Mouse (Mus musculus) intestine, embryonic 15.5 days (tissue): Measurements from ENCODE around the gene M6pr. TPM values are rescaled to one million over a fixed set of nuclear protein-coding genes. Genes with fewer than 3 reads are reported as not detected.
"Not testable (repeated sequence)": the region's sequence is repeated elsewhere in the genome, so short reads cannot be mapped to it uniquely, and the experiment has no call there.

Experiments used
- ATAC-seq: fragments of 200-750 bp; cut with Nextera tagmentation; 2 replicates; pipeline ENCODE4 v1.8.0; 2017; ENCODE audit warnings: moderate TSS enrichment, moderate library complexity
- H3K27ac ChIP-seq: fragments of 300-500 bp; sonication (generic); 2 replicates; pipeline ENCODE4 v1.5.1; 2015; ENCODE audit warnings: mild to moderate bottlenecking, inconsistent platforms
- H3K27me3 ChIP-seq: fragments of 300-500 bp; sonication (generic); replicated peaks from 2 replicates; pipeline ENCODE4 v1.6.1; 2015; ENCODE audit warnings: inconsistent platforms
- H3K36me3 ChIP-seq: fragments of 300-500 bp; sonication (generic); 2 replicates; pipeline ENCODE4 v1.6.1; 2015; ENCODE audit warnings: inconsistent platforms
- H3K4me1 ChIP-seq: fragments of 300-500 bp; sonication (generic); replicated peaks from 2 replicates; pipeline ENCODE4 v1.6.1; 2015; ENCODE audit warnings: inconsistent platforms
- H3K4me2 ChIP-seq: fragments of 300-500 bp; sonication (generic); replicated peaks from 2 replicates; pipeline ENCODE4 v1.6.1; 2015; ENCODE audit warnings: mild to moderate bottlenecking, inconsistent platforms
- H3K4me3 ChIP-seq: fragments of 300-500 bp; sonication (generic); replicated peaks from 2 replicates; pipeline ENCODE4 v1.5.1; 2015; ENCODE audit warnings: inconsistent platforms
- H3K9ac ChIP-seq: fragments of 300-500 bp; sonication (generic); 2 replicates; pipeline ENCODE4 v1.6.1; 2015; ENCODE audit warnings: inconsistent platforms
- H3K9me3 ChIP-seq: fragments of 300-500 bp; sonication (generic); 2 replicates; pipeline ENCODE4 v1.6.1; 2016; ENCODE audit warnings: inconsistent platforms
- WGBS: fragments of 180-500 bp; shearing (Covaris S2); methylation state at CpG from one replicate; pipeline ENCODE4 v1.1.7; 2015; 5-methylcytosine and 5-hydroxymethylcytosine counted together
- polyA plus RNA-seq: library from polyadenylated mRNA; unstranded; fragments of >200 nt; fragmentation: Nextera tagmentation; extraction: Ambion mirVana; gene quantifications from 2 replicates; pipeline ENCODE4 v1.2.1, GENCODE M21; 2015

Gene M6pr
- polyA plus RNA-seq, 1 experiment from 2014 or later = 134 TPM

DNA sequence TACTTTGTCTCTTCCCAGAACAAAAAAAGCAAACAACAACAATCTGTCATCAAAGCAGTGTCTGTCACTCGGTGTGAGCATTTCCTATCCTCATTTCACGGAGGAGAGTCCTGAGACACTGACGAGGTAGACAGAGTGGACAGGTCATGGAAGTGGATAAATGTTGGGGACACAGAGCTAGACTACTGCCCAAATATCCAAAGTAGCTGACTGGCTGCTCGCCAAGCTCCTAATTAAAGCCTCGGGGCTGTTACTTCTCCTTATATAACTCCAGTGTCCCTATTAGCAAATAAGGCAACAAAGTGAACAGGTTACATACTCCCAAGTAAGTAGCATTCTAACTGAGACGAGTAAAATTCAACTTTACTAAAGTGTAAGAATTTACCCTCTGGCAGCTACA, 29.0 kb downstream of the M6pr start:
- no peak for ATAC-seq
- 68% methylated on average over 6 of the region's 6 CpGs for WGBS
- no peaks in the 10 kb centered on the region for H3K9me3 ChIP-seq
- H3K4me3 ChIP-seq = no peak overlapping the region
- H3K27me3 ChIP-seq = no peaks in the 10 kb centered on the region
- H3K4me2 ChIP-seq = no peak overlapping the region
- no peak overlapping the region for H3K27ac ChIP-seq
- 0 out of 2 replicates have a peak, but pooled peaks cover 2% of the 10 kb centered on the region for H3K4me1 ChIP-seq
- H3K9ac ChIP-seq = no peak overlapping the region
- 0 out of 2 replicates have a peak, but pooled peaks cover 4% of the 10 kb centered on the region for H3K36me3 ChIP-seq

DNA sequence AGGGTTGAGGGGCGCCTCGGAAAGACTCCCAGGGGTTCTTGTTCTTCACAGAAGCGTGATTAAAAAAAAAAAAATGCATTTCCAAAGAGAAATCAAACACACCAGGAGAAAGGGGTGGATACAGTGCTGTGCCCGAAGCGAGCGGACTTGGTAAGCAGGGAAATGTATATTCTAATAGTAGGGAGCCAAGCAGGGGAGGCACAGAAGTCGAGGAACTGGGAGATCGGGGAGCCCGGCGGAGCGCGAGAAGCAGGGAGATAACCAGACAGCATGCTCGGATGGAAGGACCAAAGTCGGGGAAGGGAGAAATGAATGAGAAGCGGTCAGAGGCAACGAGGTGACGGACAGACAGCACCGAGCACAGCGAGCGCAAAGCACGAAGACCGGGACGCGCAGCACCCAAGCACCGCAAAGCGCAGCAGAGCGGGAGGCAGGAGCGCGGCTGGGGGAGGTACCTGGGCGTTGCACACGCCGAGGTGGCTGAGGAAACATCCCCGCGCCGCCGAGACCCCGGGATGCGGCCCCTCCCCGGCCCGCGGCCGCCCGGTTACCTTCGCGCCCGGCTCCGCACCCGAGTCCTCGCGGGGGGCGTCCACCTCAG, 30.6 kb downstream of the M6pr start:
- peak overlapping the region; percentile 92 for H3K27ac ChIP-seq
- peak overlapping the region; percentile 77 for H3K4me3 ChIP-seq
- H3K4me1 ChIP-seq = peaks cover 2% of the 10 kb centered on the region; the same call in 1 of the 2 replicates
- peak overlapping the region; percentile 67 for H3K9ac ChIP-seq
- WGBS = under 1% methylated on average over 34 of the region's 51 CpGs
- H3K4me2 ChIP-seq = peak overlapping the region; percentile 74
- no peaks in the 10 kb centered on the region for H3K27me3 ChIP-seq
- 0 out of 2 replicates have a peak, but pooled peaks cover 3% of the 10 kb centered on the region for H3K36me3 ChIP-seq
- H3K9me3 ChIP-seq = no peaks in the 10 kb centered on the region
- ATAC-seq = peak; percentile 87

DNA sequence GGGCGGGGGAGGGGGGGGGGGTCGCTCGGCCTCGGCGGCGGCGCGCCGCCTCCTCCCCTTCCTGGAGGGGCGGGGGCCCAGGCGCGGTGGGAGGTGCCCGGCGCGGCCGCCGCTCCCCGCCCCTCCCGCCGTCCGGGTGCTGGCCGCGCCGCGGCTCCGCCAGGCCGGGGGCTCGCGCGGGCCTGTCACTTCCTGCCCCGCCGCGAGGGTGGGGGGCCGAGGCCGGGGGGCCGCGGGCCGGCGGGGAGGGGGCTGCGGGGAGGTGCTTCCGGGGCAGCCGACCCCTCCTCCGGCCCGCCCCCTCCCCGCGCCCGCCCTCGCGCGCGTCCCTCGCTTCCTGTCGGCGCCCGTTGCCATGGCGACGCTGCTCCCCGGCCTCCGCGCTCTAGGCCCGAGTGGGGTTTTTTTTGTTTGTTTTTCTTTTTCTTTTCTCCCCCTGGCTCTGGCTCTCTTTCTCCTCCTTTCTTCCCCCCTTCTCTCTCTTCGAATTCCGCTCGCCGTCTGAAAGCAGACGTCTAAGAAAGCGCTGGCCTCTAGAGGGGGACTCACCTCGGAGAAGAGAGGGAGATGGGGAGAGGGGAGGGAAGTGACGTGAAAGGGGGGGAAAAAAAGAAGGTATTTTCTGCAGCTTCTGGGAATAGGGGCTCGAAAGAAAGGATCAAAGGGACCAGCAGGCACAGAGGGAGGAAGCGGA, 31.3 kb downstream of the M6pr start:
- Histone ChIP-seq H3K4me3 (peak overlapping the region; percentile 77), H3K4me2 (peak overlapping the region; percentile 78), H3K27me3 (no peaks in the 10 kb centered on the region), H3K36me3 (0 out of 2 replicates have a peak, but pooled peaks cover 1% of the 10 kb centered on the region), H3K9me3 (no peaks in the 10 kb centered on the region), H3K27ac (peak overlapping the region; percentile 92), H3K4me1 (peaks cover 2% of the 10 kb centered on the region; the same call in 1 of the 2 replicates), H3K9ac (peak overlapping the region; percentile 67)
- under 1% methylated on average over 37 of the region's 71 CpGs for WGBS
- ATAC-seq = peak; percentile 93

DNA sequence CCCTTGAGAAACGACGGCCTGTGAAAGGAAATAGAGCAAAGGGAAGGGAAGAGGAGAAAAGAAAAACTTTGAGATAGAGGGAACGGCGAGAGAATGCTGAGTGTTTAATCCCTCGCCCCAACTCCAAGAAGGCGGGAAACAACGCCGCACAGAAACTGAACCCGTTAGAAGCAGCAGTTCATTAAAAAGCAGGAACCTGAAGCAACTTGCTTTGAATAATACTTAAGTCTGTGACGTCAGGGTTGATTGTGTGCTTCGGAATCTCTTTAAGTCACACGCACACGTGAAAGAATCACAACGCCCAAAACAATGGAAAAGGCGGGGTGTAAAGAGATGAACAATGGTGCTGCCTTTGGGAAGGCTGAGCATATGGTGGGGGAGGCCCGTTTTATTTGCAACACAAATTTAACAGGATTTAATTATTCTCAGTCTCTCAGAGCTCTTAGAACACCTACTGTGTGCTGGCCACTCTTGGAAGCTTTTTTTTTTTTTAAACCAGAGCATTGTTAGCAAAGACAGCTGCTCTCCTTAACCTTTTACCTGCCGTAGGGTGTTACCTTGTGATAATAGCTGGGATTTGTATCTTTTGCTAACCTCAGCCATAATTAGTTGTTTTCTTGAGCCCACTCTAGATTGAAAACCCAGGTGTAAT, 32.0 kb downstream of the M6pr start, which contains the start of gene Phc1:
Gene Phc1 (minus strand): TSS at position 213 of the 652 bp plus-strand sequence.
- ATAC-seq = peak; percentile 22
- Histone ChIP-seq H3K4me1 (peaks cover 2% of the 10 kb centered on the region; the same call in 1 of the 2 replicates), H3K9ac (peak within 1 kb of the TSS; percentile 67), H3K27ac (peak within 1 kb of the TSS; percentile 92), H3K9me3 (no peaks in the 10 kb centered on the region), H3K4me2 (peak within 1 kb of the TSS; percentile 78), H3K4me3 (peak within 1 kb of the TSS; percentile 77), H3K27me3 (no peaks in the 10 kb centered on the region), H3K36me3 (no peaks in the 10 kb centered on the region)
- WGBS = 1% methylated on average over 17 of the region's 17 CpGs

DNA sequence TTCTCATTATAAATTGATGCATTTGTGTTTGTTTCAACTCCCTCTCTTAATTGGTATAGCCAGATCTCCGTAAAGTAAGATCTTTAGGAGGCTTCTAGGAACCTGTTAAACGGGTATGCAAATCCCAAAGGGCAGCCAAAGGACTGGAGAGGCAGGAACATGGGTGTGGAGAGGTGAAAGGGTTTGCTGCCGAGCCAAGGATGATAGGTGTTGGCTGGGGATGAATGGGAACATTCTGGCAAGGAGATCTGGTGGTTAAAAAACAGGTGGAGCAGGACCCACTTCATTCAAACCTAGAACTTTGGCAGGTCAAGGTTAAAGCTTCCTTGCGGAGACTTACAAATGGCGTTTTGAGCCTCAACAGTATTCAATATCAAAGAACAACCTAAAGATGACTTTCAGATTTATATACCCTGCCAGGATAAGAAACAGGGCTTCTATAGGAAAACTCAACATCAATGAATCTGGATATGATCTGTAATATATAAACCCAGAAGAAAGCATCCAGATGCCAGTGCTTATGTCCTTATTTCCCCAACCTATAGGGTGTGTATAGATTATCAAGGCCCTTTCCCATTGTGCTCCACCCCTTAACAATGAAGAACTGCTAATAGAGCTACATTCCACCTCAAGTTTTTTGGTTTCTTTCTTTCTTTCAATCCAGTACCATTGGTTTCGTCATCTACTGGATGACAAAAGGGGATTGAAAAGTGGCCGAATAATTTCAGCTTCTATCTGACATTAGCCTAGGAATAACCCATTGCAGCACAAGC, 32.7 kb downstream of the M6pr start:
- no peak overlapping the region for H3K4me3 ChIP-seq
- no peak overlapping the region for H3K4me2 ChIP-seq
- no peaks in the 10 kb centered on the region for H3K36me3 ChIP-seq
- 43% methylated on average over 7 of the region's 7 CpGs for WGBS
- H3K27me3 ChIP-seq = no peaks in the 10 kb centered on the region
- H3K27ac ChIP-seq = no peak overlapping the region
- ATAC-seq = no peak
- H3K4me1 ChIP-seq = peaks cover 2% of the 10 kb centered on the region; the same call in 1 of the 2 replicates
- no peaks in the 10 kb centered on the region for H3K9me3 ChIP-seq
- no peak overlapping the region for H3K9ac ChIP-seq

DNA sequence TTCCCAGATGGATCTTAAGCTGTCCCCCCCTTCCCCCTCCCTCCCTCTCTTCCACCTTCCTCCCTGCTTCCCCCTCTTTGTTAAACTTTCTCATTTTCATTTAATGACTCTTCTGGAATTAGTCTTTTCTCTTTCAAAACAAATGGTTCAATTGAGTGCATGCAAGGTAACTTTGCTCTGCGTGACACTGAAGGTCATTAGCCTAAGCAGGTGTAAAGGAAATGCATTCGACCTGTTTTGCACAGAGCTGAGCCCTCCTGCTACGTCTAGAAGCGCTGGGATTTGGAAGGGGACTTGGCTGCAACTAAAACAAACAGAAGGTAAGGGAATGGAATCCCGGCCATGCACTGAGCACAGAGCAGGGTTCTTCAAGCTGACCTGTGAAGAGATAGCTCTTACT, 33.6 kb downstream of the M6pr start:
- WGBS = 35% methylated on average over 5 of the region's 5 CpGs
- Histone ChIP-seq H3K9ac (no peak overlapping the region), H3K27ac (no peak overlapping the region), H3K9me3 (no peaks in the 10 kb centered on the region), H3K4me1 (peaks cover 2% of the 10 kb centered on the region; the same call in 1 of the 2 replicates), H3K36me3 (no peaks in the 10 kb centered on the region), H3K4me3 (no peak overlapping the region), H3K27me3 (no peaks in the 10 kb centered on the region), H3K4me2 (no peak overlapping the region)
- no peak for ATAC-seq

DNA sequence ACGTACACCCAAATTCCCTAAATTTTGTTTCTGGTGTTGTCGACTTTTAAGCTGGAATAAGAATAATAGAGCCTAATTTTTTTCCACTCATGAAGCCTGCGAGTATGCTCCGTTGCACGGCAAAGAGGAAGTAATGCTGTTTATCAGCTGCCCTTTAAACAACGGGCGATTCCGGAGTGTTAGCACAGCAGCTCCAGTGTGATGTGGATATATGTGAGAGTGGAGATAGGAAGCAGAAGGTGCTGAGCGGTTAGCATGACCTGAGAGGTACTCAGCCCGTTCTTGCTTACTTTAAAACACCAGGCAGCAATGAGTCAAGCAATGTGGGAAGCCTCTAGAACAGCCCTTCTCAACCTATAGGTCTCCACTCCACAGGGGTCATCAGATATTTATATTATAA, 35.2 kb downstream of the M6pr start:
- no peaks in the 10 kb centered on the region for H3K27me3 ChIP-seq
- WGBS = 25% methylated on average over 10 of the region's 10 CpGs
- no peak overlapping the region for H3K4me2 ChIP-seq
- H3K9ac ChIP-seq = no peak overlapping the region
- no peaks in the 10 kb centered on the region for H3K9me3 ChIP-seq
- no peak overlapping the region for H3K4me3 ChIP-seq
- H3K27ac ChIP-seq = no peak overlapping the region
- ATAC-seq = no peak
- H3K36me3 ChIP-seq = no peaks in the 10 kb centered on the region
- H3K4me1 ChIP-seq = no peaks in the 10 kb centered on the region; the same call in 1 of the 2 replicates

DNA sequence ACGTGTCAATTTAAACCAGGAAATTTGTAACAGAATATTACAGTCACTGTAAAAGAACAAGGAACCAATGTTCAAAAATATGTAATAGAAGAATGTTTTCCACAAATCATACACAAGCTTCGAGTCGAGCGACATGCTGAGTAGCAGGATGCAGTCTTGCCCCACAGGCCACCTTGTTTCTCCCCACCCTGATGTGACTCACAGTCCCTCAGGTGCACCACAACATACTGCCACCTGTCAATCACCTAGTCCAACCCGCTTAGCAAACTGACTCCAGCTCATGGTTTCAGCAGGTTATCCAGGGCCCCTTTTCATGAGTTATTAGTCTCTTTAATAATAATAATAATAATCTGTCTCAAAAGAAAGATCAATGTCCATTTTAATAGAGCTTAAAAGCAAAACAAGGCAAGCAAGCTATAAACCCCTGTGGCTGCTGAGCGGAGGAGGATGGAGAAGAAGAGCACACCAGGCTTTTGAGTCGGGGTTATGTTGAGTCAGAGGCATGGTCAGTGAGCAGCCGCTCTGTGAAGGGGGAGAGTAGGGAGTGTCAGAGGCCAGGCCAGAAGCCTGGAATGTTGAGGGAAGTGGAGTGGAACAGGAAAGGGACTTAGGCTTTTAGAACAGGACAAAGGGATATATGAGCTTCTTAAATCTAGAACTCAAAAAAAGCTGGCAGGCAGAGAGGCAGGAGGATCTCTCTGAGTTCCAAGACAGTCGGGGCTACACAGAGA, 36.0 kb downstream of the M6pr start:
- Histone ChIP-seq H3K4me2 (no peak overlapping the region), H3K36me3 (no peaks in the 10 kb centered on the region), H3K9ac (no peak overlapping the region), H3K4me3 (no peak overlapping the region), H3K27me3 (no peaks in the 10 kb centered on the region), H3K4me1 (no peaks in the 10 kb centered on the region; the same call in 1 of the 2 replicates), H3K9me3 (no peaks in the 10 kb centered on the region), H3K27ac (no peak overlapping the region)
- 55% methylated on average over 9 of the region's 9 CpGs for WGBS
- ATAC-seq = no peak

DNA sequence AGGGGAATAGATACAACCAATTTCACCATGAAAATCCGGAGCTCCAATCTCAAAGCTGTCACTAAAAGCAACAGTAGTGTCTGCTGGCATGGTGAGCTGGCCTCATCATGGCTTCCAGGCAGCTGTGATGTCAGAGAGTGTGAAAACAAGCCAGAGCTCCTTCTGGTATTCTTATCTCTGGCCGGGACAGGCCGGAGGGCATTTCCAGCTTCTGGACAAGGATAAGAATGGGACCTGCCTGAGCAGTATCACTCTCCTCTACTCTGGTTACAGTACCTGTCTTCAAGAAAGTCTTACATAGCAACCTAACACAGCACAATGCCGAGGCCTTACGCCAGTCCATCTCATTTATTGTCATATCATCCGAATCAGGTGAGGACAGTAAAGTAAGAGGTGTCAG, 37.2 kb downstream of the M6pr start:
- Histone ChIP-seq H3K27me3 (no peaks in the 10 kb centered on the region), H3K4me1 (no peaks in the 10 kb centered on the region; the same call in 1 of the 2 replicates), H3K9me3 (no peaks in the 10 kb centered on the region), H3K36me3 (no peaks in the 10 kb centered on the region), H3K4me3 (no peak overlapping the region), H3K9ac (no peak overlapping the region), H3K27ac (no peak overlapping the region), H3K4me2 (no peak overlapping the region)
- 63% methylated on average over 6 of the region's 6 CpGs for WGBS
- ATAC-seq = no peak

DNA sequence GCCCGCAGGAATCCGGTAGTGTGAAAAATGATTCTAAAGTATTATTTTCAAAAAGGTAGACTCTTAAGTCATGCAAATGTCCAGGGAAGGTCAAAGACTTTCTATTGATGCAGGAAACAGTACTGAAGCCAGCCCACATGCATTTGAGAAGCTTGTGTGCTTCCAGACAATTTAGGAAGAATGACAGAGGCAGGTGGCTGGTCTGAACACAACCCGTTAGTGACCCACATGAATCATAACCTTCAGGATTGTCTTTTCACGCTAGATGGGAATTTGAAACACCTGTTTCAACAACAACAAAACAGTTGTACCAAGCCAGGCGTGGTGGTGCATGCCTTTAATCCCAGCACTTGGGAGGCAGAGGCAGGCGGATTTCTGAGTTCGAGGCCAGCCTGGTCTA, 37.9 kb downstream of the M6pr start:
- Histone ChIP-seq H3K4me2 (no peak overlapping the region), H3K4me1 (no peaks in the 10 kb centered on the region; the same call in 1 of the 2 replicates), H3K4me3 (no peak overlapping the region), H3K9me3 (no peaks in the 10 kb centered on the region), H3K36me3 (no peaks in the 10 kb centered on the region), H3K9ac (no peak overlapping the region), H3K27me3 (no peaks in the 10 kb centered on the region), H3K27ac (no peak overlapping the region)
- ATAC-seq = no peak
- 90% methylated on average over 7 of the region's 7 CpGs for WGBS

DNA sequence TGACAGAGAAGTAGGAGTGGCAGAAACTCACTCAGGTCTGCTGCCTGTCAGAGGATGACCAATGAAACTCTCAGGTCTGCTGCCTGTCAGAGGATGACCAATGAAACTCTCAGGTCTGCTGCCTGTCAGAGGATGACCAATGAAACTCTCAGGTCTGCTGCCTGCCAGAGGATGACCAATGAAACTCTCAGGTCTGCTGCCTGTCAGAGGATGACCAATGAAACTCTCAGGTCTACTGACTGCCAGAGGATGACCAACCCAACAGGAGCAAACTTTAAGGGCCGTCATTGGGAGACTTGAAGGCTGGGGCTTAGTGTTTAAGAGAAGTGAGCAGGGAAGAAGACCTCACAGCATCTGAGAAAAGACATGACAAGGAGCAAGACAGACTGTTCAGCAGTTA, 38.8 kb downstream of the M6pr start:
- not testable (repeated sequence) for ATAC-seq, H3K4me1 ChIP-seq, H3K36me3 ChIP-seq, H3K4me3 ChIP-seq, H3K9me3 ChIP-seq, H3K27me3 ChIP-seq, H3K4me2 ChIP-seq, H3K27ac ChIP-seq, H3K9ac ChIP-seq
- 50% methylated on average over 1 of the region's 1 CpGs for WGBS
